Mouse (Mus musculus) testis, adult 2 months (tissue): Measurements from ENCODE around the gene Fbxo44.

Experiments
- CTCF ChIP-seq: fragments of 200-500 bp; IDR thresholded peaks from 2 replicates; pipeline ENCODE4 v1.5.1; 2012; ENCODE audit warnings: low read depth, mild to moderate bottlenecking, inconsistent platforms, low read length, moderate library complexity; ENCODE audit not compliant: control insufficient read depth, insufficient read depth, insufficient replicate concordance
- POLR2A ChIP-seq: fragments of 200-500 bp; IDR thresholded peaks from 2 replicates; pipeline ENCODE4 v1.6.1; 2012; ENCODE audit warnings: low read depth, mild to moderate bottlenecking, inconsistent platforms, low read length, moderate library complexity; ENCODE audit not compliant: control insufficient read depth

DNA sequence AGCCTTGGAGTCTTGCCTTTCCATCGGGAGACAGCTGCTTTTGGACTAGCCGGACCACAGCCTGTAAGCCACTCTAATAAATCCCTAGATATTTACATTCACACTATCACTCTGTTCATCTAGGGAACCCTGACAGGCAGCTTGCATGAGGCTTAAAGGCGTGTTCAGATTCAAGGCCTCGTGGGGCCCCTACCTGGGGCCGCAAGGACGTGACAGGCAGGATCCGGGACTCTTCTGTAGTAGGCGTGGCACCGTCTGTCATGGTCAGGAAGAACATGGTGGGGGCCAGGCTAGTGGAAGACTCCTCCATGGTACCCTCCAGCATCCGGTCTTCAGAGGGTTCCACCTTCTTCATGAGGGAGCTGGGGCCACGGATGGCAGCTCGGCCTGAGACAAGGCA is 47.8 kb downstream of the Fbxo44 start:
- TF ChIP-seq CTCF (no peak), POLR2A (no peak)
